Mouse (Mus musculus) liver, embryonic 14.5 days (tissue): ENCODE data around the gene Gpr176.

Experiments
- CTCF ChIP-seq: IDR thresholded peaks from 2 replicates; pipeline ENCODE4 v1.5.1; 2016; ENCODE audit warnings: antibody characterized with exemption, low read depth, control low read depth
- EP300 ChIP-seq: IDR thresholded peaks from 2 replicates; pipeline ENCODE4 v1.6.1; 2016; ENCODE audit warnings: antibody characterized with exemption, low read depth

- TF ChIP-seq CTCF (no peak), EP300 (no peak)
Observed at GRCm38 (mm10) chr2:118288326-118289065, 84.7 kb downstream of the Gpr176 start.
